Mouse (Mus musculus) ES-Bruce4 (cell line): Measurements from ENCODE around the gene Syngr1. TPM values are rescaled to one million over a fixed set of nuclear protein-coding genes. Genes with fewer than 3 reads are reported as not detected.
"Not testable (repeated sequence)": the region's sequence is repeated elsewhere in the genome, so short reads cannot be mapped to it uniquely, and the experiment has no call there.

ENCODE experiments used
- H3K27ac ChIP-seq: 2 replicates; pipeline ENCODE4 v1.5.1; 2012; ENCODE audit warnings: low read length, inconsistent platforms; ENCODE audit not compliant: insufficient read depth
- H3K27me3 ChIP-seq: 2 replicates; pipeline ENCODE4 v1.6.1; 2012; ENCODE audit warnings: mild to moderate bottlenecking, low read length, inconsistent platforms; ENCODE audit not compliant: control insufficient read depth, poor library complexity, insufficient read depth, severe bottlenecking
- H3K36me3 ChIP-seq: 2 replicates; pipeline ENCODE4 v1.6.1; 2012; ENCODE audit warnings: inconsistent platforms, mild to moderate bottlenecking, low read length, moderate library complexity; ENCODE audit not compliant: control insufficient read depth, poor library complexity, insufficient read depth, severe bottlenecking
- H3K4me1 ChIP-seq: one replicate; pipeline ENCODE4 v1.8.1; 2011; ENCODE audit warnings: low read length; ENCODE audit not compliant: control insufficient read depth, insufficient read depth
- H3K4me3 ChIP-seq: 2 replicates; pipeline ENCODE4 v1.5.1; 2011; ENCODE audit warnings: low read depth, mild to moderate bottlenecking, low read length
- H3K9ac ChIP-seq: 2 replicates; pipeline ENCODE4 v1.6.1; 2012; ENCODE audit warnings: low read depth, mild to moderate bottlenecking, inconsistent platforms; ENCODE audit not compliant: poor library complexity, severe bottlenecking
- H3K9me3 ChIP-seq: replicated peaks from 2 replicates; pipeline ENCODE4 v1.6.1; 2012; ENCODE audit warnings: mild to moderate bottlenecking, low read length, inconsistent platforms; ENCODE audit not compliant: control insufficient read depth, poor library complexity, insufficient read depth, severe bottlenecking
- CTCF ChIP-seq: IDR thresholded peaks from one replicate; pipeline ENCODE4 v1.8.1; 2011; ENCODE audit warnings: low read depth, low read length
- EP300 ChIP-seq: IDR thresholded peaks from 2 replicates; pipeline ENCODE4 v1.6.1; 2011; ENCODE audit warnings: low read depth, low read length; ENCODE audit not compliant: insufficient read depth
- POLR2A ChIP-seq: IDR thresholded peaks from one replicate; pipeline ENCODE4 v1.8.1; 2011; ENCODE audit warnings: low read length; ENCODE audit not compliant: insufficient read depth
- polyA plus RNA-seq: library from polyadenylated mRNA; stranded (reverse); fragments of >200 nt; gene quantifications from 2 replicates; pipeline ENCODE4 v1.2.4, GENCODE M21; 2011; ENCODE audit warnings: low read depth; ENCODE audit not compliant: missing spikeins, insufficient read depth, insufficient read length

The Syngr1 gene
- polyA plus RNA-seq, 1 experiment = 32.3 TPM

DNA sequence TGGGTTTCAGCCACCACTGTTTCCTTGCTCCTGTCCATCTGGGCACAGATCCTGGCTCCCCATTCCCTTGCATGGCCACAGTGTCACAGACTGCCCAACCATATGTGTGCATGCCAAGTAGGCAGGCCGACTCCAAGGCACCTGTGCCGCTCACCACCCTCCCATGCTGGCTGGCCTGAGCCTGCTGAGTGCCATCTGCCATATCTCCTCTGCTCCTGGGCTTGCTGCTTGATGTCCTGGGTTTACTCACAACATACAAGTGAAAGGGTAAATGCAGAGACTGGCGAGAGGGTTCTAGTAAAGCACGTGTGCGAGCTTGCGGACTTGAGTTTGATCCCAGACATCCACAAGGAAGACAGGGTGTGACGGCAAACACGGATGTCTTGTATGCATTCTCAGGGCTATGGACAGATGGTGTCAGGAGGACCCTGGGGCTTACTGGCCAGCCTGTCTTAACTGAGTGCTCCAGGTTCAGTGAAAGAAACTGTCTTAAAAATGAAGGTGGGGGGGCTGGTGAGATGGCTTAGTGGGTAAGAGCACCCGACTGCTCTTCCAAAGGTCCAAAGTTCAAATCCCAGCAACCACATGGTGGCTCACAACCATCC is 30.7 kb downstream of the Syngr1 start:
- peaks cover 2% of the 10 kb centered on the region for H3K4me1 ChIP-seq
- no peak overlapping the region for H3K9ac ChIP-seq
- H3K27ac ChIP-seq = no peak overlapping the region
- TF ChIP-seq CTCF = no peak
- TF ChIP-seq POLR2A = no peak
- no peak for TF ChIP-seq EP300
- no peaks in the 10 kb centered on the region for H3K9me3 ChIP-seq
- no peaks in the 10 kb centered on the region for H3K36me3 ChIP-seq
- no peaks in the 10 kb centered on the region for H3K27me3 ChIP-seq
- no peak overlapping the region for H3K4me3 ChIP-seq

DNA sequence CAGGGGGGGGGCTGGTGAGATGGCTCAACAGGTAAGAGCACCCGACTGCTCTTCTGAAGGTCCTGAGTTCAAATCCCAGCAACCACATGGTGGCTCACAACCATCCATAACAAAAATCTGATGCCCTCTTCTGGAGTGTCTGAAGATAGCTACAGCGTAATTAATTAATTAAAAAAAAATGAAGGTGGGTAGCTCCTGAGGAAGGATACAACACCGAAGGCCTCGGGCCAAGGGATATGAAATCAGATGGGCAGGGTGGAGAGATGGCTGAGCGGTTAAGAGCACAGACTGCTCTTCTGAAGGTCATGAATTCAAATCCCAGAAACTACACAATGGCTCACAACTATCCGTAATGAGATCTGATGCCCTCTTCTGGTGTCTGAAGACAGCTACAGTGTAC is 31.3 kb downstream of the Syngr1 start:
- H3K9me3 ChIP-seq, H3K36me3 ChIP-seq, H3K27ac ChIP-seq, H3K4me3 ChIP-seq, H3K9ac ChIP-seq, H3K4me1 ChIP-seq, H3K27me3 ChIP-seq: not testable (repeated sequence)

DNA sequence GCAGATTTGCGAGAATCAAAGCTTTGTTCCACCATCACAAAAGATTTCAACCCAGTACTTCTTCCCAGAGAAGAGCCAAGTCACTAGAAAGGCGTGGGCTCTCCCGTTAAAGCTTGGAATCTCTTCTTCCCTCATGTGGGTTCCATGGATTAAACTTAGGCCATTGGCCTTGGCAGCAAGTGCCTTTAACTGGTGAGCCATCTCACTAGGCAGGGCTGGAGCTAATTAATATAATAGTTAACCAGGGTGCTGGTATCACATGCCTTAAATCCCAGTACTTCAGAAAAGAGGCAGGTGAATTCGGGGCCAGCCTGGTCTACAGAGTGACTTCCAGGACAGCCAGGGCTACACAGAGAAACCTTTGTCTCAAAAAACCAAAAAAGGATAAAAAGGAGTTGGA is 33.5 kb downstream of the Syngr1 start:
- Histone ChIP-seq H3K9ac (no peak overlapping the region), H3K36me3 (no peaks in the 10 kb centered on the region), H3K4me3 (no peak overlapping the region), H3K27ac (no peak overlapping the region), H3K27me3 (no peaks in the 10 kb centered on the region), H3K9me3 (no peaks in the 10 kb centered on the region), H3K4me1 (no peaks in the 10 kb centered on the region)
- TF ChIP-seq CTCF = no peak
- TF ChIP-seq POLR2A = no peak
- TF ChIP-seq EP300 = no peak

DNA sequence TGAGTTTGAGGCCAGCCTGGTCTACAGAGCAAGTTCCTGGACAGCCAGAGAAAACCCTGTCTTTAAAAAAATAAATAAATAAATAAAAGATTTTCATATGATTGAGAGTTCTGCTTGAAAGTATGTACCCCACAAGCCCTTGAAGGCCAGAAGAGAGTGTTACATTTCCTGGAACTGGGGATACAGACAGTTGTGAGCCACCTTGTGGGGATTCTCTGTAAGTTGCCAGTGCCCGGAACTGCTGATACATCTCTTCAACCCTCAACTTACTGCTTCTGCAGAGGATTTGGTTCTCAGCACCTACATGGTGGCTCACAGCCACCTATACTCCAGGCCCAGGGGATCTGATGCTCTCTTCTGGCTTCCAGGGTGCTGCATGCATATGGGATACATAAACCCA is 36.1 kb downstream of the Syngr1 start:
- no peak overlapping the region for H3K9ac ChIP-seq
- H3K4me1 ChIP-seq = no peaks in the 10 kb centered on the region
- no peaks in the 10 kb centered on the region for H3K27me3 ChIP-seq
- H3K9me3 ChIP-seq = no peaks in the 10 kb centered on the region
- no peak overlapping the region for H3K27ac ChIP-seq
- no peak for TF ChIP-seq CTCF
- no peak for TF ChIP-seq EP300
- TF ChIP-seq POLR2A = no peak
- no peaks in the 10 kb centered on the region for H3K36me3 ChIP-seq
- H3K4me3 ChIP-seq = no peak overlapping the region

DNA sequence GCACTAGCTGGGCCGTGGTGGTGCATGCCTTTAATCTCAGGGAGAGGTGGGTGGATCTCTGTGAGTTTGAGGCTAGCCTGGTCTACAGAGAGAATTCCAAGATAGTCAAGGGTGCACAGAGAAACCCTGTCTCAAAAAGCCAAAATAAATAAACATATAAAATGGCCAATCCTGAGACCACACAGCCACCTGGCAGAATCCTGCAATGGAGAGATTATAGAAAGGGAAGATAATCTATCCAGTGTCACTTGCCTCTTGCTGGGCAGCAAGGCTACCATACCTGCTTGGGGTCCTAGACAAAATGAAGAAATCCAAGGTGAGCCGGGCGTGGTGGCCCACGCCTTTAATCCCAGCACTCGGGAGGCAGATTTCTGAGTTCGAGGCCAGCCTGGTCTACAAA is 38.8 kb downstream of the Syngr1 start:
- H3K27me3 ChIP-seq = no peaks in the 10 kb centered on the region
- H3K4me1 ChIP-seq = no peaks in the 10 kb centered on the region
- no peak for TF ChIP-seq CTCF
- TF ChIP-seq EP300 = no peak
- TF ChIP-seq POLR2A = no peak
- no peak overlapping the region for H3K4me3 ChIP-seq
- H3K9ac ChIP-seq = no peak overlapping the region
- H3K36me3 ChIP-seq = no peaks in the 10 kb centered on the region
- no peak overlapping the region for H3K27ac ChIP-seq
- H3K9me3 ChIP-seq = no peaks in the 10 kb centered on the region

DNA sequence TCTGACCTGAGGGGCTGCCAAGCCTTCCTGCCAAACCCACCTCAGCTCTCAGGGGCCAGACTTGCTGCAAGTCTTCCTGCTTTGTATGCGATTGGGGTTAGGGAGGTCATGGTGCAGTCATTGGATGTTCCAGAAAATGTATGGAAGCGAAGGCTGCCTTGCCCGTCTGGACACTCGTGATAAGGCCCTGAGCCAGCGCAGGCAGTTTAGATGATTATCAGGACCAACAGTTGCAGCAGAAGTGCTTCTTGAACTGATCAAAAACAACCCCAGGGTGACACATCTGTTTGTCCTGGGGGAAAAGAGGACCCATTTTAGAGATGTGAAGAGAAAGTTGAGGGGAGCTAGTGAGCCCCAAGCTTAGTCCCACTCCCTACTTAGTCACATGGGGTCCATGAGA is 39.6 kb downstream of the Syngr1 start:
- no peak overlapping the region for H3K27ac ChIP-seq
- H3K4me3 ChIP-seq = no peak overlapping the region
- no peaks in the 10 kb centered on the region for H3K9me3 ChIP-seq
- no peak overlapping the region for H3K9ac ChIP-seq
- H3K4me1 ChIP-seq = no peaks in the 10 kb centered on the region
- no peaks in the 10 kb centered on the region for H3K27me3 ChIP-seq
- TF ChIP-seq CTCF (no peak), EP300 (no peak), POLR2A (no peak)
- H3K36me3 ChIP-seq = no peaks in the 10 kb centered on the region
